Mouse (Mus musculus) liver, postnatal 0 days (tissue): ENCODE measurements around the gene Tmcc3.

ENCODE experiments used
- CTCF ChIP-seq: sonication (generic); IDR thresholded peaks from 2 replicates; pipeline ENCODE4 v1.5.1; 2016; ENCODE audit warnings: antibody characterized with exemption, low read depth
- EP300 ChIP-seq: IDR thresholded peaks from 2 replicates; pipeline ENCODE4 v1.6.1; 2016; ENCODE audit warnings: antibody characterized with exemption, low read depth, mild to moderate bottlenecking

GRCm38 (mm10) chr10:94521107-94521401 lies 209.3 kb downstream of the Tmcc3 start:
- TF ChIP-seq EP300 (no peak), CTCF (no peak)
